Mouse (Mus musculus): Measurements from ENCODE around the gene Erich6b. TPM values are rescaled to one million over a fixed set of nuclear protein-coding genes. Genes with fewer than 3 reads are reported as not detected.
A peak's percentile ranks its signal among the peaks of the same experiment; 100 is the strongest.

Erich6b gene
- total and polyA plus RNA-seq, 2 experiments from 2014 or later, result not detected

- no peak overlapping the region for H3K4me2 ChIP-seq (ENCODE audit: low read depth, low read length)
- no peak overlapping the region for H3K9ac ChIP-seq (replicated peaks; ENCODE audit: low read depth, low read length)
- ATAC-seq (ENCODE audit: insufficient read depth, low read depth), result peak; percentile 57; the same call in 1 of the 2 replicates
- no peaks in the 10 kb centered on the region for H3K9me3 ChIP-seq (replicated peaks; ENCODE audit: control insufficient read depth, low read length)
- DNase-seq (ENCODE audit: low spot score), result peak; percentile 66
- H3K36me3 ChIP-seq (replicated peaks; ENCODE audit: control insufficient read depth, insufficient read depth, low read length), result no peaks in the 10 kb centered on the region
- 30% methylated on average over 12 of the region's 12 CpGs for WGBS
- 0 out of 2 replicates have a peak, but pooled peaks cover 10% of the 10 kb centered on the region for H3K4me1 ChIP-seq (ENCODE audit: control insufficient read depth, insufficient read depth)
- H3K4me3 ChIP-seq (ENCODE audit: low read depth, low read length), result no peak overlapping the region
- TF ChIP-seq EP300 (IDR thresholded peaks at IDR 0.05; ENCODE audit: low read depth) (no peak), CTCF (IDR thresholded peaks at IDR 0.05; ENCODE audit: low read depth) (no peak)
- H3K27me3 ChIP-seq (ENCODE audit: control insufficient read depth, insufficient read depth, low read length), result 0 out of 2 replicates have a peak, but pooled peaks cover under 1% of the 10 kb centered on the region
- H3K27ac ChIP-seq (ENCODE audit: low read depth), result no peak overlapping the region
Measured at GRCm38 (mm10) chr14:75635350-75635749, 6.7 kb upstream of the Erich6b start.

GRCm38 (mm10) chr14:75636107-75636506, 6.0 kb upstream of the Erich6b start:
- Histone ChIP-seq H3K27me3 (ENCODE audit: control insufficient read depth, insufficient read depth, low read length) (0 out of 2 replicates have a peak, but pooled peaks cover 4% of the 10 kb centered on the region), H3K4me2 (ENCODE audit: low read depth, low read length) (no peak overlapping the region), H3K4me1 (ENCODE audit: control insufficient read depth, insufficient read depth) (0 out of 2 replicates have a peak, but pooled peaks cover 10% of the 10 kb centered on the region), H3K9ac (replicated peaks; ENCODE audit: low read depth, low read length) (no peak overlapping the region), H3K27ac (ENCODE audit: low read depth) (no peak overlapping the region), H3K36me3 (replicated peaks; ENCODE audit: control insufficient read depth, insufficient read depth, low read length) (no peaks in the 10 kb centered on the region), H3K4me3 (ENCODE audit: low read depth, low read length) (no peak overlapping the region), H3K9me3 (replicated peaks; ENCODE audit: control insufficient read depth, low read length) (no peaks in the 10 kb centered on the region)
- TF ChIP-seq EP300 (IDR thresholded peaks at IDR 0.05; ENCODE audit: low read depth), result no peak
- no peak for TF ChIP-seq CTCF (IDR thresholded peaks at IDR 0.05; ENCODE audit: low read depth)
- no peak for ATAC-seq (ENCODE audit: insufficient read depth, low read depth)
- DNase-seq (ENCODE audit: low spot score), result no peak
- 63% methylated on average over 7 of the region's 7 CpGs for WGBS

- Histone ChIP-seq H3K4me3 (ENCODE audit: low read depth, low read length) (no peak overlapping the region), H3K27me3 (ENCODE audit: control insufficient read depth, insufficient read depth, low read length) (0 out of 2 replicates have a peak, but pooled peaks cover 4% of the 10 kb centered on the region), H3K36me3 (replicated peaks; ENCODE audit: control insufficient read depth, insufficient read depth, low read length) (no peaks in the 10 kb centered on the region), H3K9me3 (replicated peaks; ENCODE audit: control insufficient read depth, low read length) (no peaks in the 10 kb centered on the region), H3K9ac (replicated peaks; ENCODE audit: low read depth, low read length) (no peak overlapping the region), H3K4me2 (ENCODE audit: low read depth, low read length) (no peak overlapping the region), H3K4me1 (ENCODE audit: control insufficient read depth, insufficient read depth) (0 out of 2 replicates have a peak, but pooled peaks cover 10% of the 10 kb centered on the region), H3K27ac (ENCODE audit: low read depth) (no peak overlapping the region)
- ATAC-seq (ENCODE audit: insufficient read depth, low read depth) (no peak), DNase-seq (ENCODE audit: low spot score) (no peak)
- TF ChIP-seq EP300 (IDR thresholded peaks at IDR 0.05; ENCODE audit: low read depth) (no peak), CTCF (IDR thresholded peaks at IDR 0.05; ENCODE audit: low read depth) (no peak)
- WGBS, result 61% methylated on average over 4 of the region's 4 CpGs
Measured at GRCm38 (mm10) chr14:75637641-75638040, 4.4 kb upstream of the Erich6b start.

DNA sequence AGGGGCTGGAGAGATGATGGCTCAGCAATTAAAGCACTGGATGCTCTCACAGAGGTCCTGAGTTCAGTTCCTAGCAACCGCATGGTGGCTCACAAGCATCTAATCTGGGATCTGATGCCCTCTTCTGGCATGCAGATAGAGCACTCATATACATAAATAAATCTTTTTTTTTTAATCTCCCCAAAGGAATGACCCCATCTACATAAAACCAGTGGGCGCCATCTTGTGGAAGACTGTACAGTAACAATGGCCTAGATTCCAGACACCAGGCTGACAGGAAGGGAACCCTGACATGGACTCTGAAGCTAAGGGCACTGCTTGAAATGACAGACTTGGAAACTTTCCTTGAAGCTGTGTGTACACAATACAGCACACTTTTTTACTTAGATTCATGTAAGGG, 1.2 kb upstream of the Erich6b start:
- DNase-seq (ENCODE audit: low spot score) (peak; percentile 9), ATAC-seq (ENCODE audit: insufficient read depth, low read depth) (no peak)
- WGBS, result 89% methylated on average over 2 of the region's 2 CpGs
- no peak overlapping the region for H3K4me3 ChIP-seq (ENCODE audit: low read depth, low read length)
- H3K36me3 ChIP-seq (replicated peaks; ENCODE audit: control insufficient read depth, insufficient read depth, low read length), result no peaks in the 10 kb centered on the region
- H3K9me3 ChIP-seq (replicated peaks; ENCODE audit: control insufficient read depth, low read length), result no peaks in the 10 kb centered on the region
- no peak overlapping the region for H3K4me2 ChIP-seq (ENCODE audit: low read depth, low read length)
- H3K4me1 ChIP-seq (ENCODE audit: control insufficient read depth, insufficient read depth), result 0 out of 2 replicates have a peak, but pooled peaks cover 6% of the 10 kb centered on the region
- H3K9ac ChIP-seq (replicated peaks; ENCODE audit: low read depth, low read length), result no peak overlapping the region
- 0 out of 2 replicates have a peak, but pooled peaks cover 4% of the 10 kb centered on the region for H3K27me3 ChIP-seq (ENCODE audit: control insufficient read depth, insufficient read depth, low read length)
- TF ChIP-seq CTCF (IDR thresholded peaks at IDR 0.05; ENCODE audit: low read depth) (peak; percentile 41), EP300 (IDR thresholded peaks at IDR 0.05; ENCODE audit: low read depth) (no peak)
- H3K27ac ChIP-seq (ENCODE audit: low read depth), result no peak overlapping the region

DNA sequence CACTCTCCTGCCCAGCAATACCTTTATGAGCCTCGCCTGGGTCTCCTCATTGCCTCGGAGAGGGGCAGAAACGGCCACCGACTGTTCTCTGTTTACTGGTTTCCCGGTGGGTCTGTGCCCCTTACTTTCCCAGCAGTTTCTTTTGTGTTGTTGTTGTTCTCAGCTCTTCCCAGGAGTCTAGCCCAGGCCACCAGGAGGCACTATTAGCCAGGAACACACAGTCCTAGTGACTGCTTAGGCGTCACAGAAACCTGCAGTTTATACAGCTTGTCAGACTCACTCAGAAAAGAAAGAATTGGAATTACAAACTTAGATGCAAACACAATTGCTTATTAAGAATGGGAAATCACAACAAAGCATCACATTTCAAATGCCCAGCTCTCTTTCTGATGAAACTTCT, 690 bp upstream of the Erich6b start:
- H3K9me3 ChIP-seq (replicated peaks; ENCODE audit: control insufficient read depth, low read length), result no peaks in the 10 kb centered on the region
- TF ChIP-seq EP300 (IDR thresholded peaks at IDR 0.05; ENCODE audit: low read depth) (no peak), CTCF (IDR thresholded peaks at IDR 0.05; ENCODE audit: low read depth) (peak; percentile 44)
- no peaks in the 10 kb centered on the region for H3K36me3 ChIP-seq (replicated peaks; ENCODE audit: control insufficient read depth, insufficient read depth, low read length)
- no peak for DNase-seq (ENCODE audit: low spot score)
- H3K27ac ChIP-seq (ENCODE audit: low read depth), result no peak overlapping the region
- 0 out of 2 replicates have a peak, but pooled peaks cover 4% of the 10 kb centered on the region for H3K27me3 ChIP-seq (ENCODE audit: control insufficient read depth, insufficient read depth, low read length)
- 65% methylated on average over 6 of the region's 6 CpGs for WGBS
- no peak overlapping the region for H3K4me3 ChIP-seq (ENCODE audit: low read depth, low read length)
- no peak overlapping the region for H3K9ac ChIP-seq (replicated peaks; ENCODE audit: low read depth, low read length)
- H3K4me2 ChIP-seq (ENCODE audit: low read depth, low read length), result no peak overlapping the region
- ATAC-seq (ENCODE audit: insufficient read depth, low read depth), result no peak
- H3K4me1 ChIP-seq (ENCODE audit: control insufficient read depth, insufficient read depth), result peaks cover 7% of the 10 kb centered on the region; the same call in 1 of the 2 replicates

DNA sequence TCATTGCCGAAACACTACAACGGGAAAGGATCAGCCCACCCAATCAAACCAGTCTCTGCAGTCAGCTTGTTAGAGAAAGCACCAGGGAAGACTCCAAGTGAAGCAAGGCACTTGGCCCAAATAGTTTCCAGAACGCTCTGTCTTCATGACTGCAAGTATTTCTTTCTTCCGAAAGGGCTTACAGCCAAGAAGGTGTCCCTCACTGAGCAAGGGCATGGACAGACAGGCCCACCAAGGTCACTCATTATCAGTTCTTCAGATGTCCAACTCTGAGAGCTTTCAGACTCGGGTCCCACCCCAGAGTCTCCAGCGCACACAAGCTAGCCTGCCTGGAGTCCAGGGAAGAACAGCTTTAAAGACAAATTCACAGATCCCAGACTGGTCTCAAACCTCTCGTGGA, 3.4 kb downstream of the Erich6b start:
- TF ChIP-seq CTCF (IDR thresholded peaks at IDR 0.05; ENCODE audit: low read depth) (no peak), EP300 (IDR thresholded peaks at IDR 0.05; ENCODE audit: low read depth) (no peak)
- Histone ChIP-seq H3K27me3 (ENCODE audit: control insufficient read depth, insufficient read depth, low read length) (0 out of 2 replicates have a peak, but pooled peaks cover 2% of the 10 kb centered on the region), H3K9ac (replicated peaks; ENCODE audit: low read depth, low read length) (no peak overlapping the region), H3K4me1 (ENCODE audit: control insufficient read depth, insufficient read depth) (peaks cover 7% of the 10 kb centered on the region; the same call in 1 of the 2 replicates), H3K4me3 (ENCODE audit: low read depth, low read length) (no peak overlapping the region), H3K27ac (ENCODE audit: low read depth) (no peak overlapping the region), H3K36me3 (replicated peaks; ENCODE audit: control insufficient read depth, insufficient read depth, low read length) (no peaks in the 10 kb centered on the region), H3K9me3 (replicated peaks; ENCODE audit: control insufficient read depth, low read length) (no peaks in the 10 kb centered on the region), H3K4me2 (ENCODE audit: low read depth, low read length) (no peak overlapping the region)
- WGBS, result 75% methylated on average over 7 of the region's 7 CpGs
- no peak for DNase-seq (ENCODE audit: low spot score)
- no peak for ATAC-seq (ENCODE audit: insufficient read depth, low read depth)
